Mouse (Mus musculus) gastrocnemius, adult 18-20 months (tissue): ENCODE data around the gene Ccdc102a. TPM values are rescaled to one million over a fixed set of nuclear protein-coding genes. Genes with fewer than 3 reads are reported as not detected.
A peak's percentile ranks its signal among the peaks of the same experiment; 100 is the strongest.

ENCODE experiments used
- DNase-seq: peaks from one replicate; pipeline ENCODE4 v3.0.0; 2021; ENCODE audit warnings: low spot score
- total RNA-seq, 2 experiments: library from RNA; stranded (reverse); gene quantifications; 2 replicates each; pipeline ENCODE4 v1.2.3; 2021

Ccdc102a gene
- total RNA-seq, 2 experiments from 2014 or later: 2.5 to 5.3 TPM

DNA sequence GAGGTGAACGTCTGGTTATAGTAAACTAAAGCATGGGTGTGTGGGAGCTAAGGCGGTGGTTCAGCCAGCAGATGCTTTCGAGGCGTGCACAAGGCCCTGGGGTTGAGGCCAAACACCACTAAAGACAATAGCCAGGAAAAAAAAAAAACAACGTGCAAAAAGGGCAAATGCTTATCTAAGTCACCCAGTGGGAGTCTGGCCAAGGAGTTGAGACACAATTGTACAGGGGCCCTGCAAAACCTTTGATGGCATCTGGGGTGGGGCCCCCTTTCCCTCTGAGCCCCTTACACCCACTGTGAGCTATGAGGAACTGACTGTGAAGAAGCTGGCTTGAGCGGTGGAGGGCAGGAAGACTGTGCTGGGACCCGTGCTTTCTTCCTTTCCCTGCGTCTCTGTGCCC is 4.7 kb upstream of the Ccdc102a start:
- DNase-seq: no peak

DNA sequence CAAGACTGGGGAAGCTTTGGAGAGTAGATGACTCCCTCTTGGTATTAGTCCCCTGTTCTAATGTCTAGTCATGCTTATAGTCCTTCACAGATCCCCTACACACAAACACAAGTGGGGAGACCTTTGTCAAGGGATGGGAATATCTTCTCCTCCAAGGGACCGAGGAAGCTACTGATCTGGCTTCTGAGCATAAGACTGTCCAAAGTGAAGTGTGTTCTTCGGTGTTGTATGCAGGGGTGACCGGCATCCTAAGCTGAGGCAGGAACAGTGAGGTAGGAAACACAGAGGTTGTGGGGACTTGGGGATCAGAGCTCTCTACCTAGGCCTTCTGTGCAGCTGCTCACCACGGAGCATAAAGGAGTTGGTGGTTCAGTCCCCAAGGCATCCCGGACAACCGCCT is 4.3 kb upstream of the Ccdc102a start:
- DNase-seq: no peak

DNA sequence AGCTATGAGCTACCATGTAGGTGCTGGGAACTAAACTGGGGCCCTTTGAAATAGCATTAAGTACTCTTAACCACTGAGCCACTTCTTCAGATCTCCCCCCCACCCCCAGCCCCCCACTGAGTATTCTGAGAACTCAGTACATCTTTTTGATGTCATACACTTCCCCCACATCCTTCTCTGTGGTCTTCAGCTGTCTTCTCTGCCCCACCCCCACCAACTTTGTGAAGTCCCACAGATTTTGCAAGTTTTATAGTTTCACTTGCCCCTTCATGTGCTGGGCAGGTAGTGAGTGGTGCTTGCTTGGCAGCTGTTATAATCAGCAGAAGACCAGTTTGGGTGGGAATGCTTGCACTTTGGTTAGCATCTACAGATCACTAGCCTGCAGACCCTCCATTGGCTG is 1.4 kb upstream of the Ccdc102a start:
- DNase-seq: no peak

DNA sequence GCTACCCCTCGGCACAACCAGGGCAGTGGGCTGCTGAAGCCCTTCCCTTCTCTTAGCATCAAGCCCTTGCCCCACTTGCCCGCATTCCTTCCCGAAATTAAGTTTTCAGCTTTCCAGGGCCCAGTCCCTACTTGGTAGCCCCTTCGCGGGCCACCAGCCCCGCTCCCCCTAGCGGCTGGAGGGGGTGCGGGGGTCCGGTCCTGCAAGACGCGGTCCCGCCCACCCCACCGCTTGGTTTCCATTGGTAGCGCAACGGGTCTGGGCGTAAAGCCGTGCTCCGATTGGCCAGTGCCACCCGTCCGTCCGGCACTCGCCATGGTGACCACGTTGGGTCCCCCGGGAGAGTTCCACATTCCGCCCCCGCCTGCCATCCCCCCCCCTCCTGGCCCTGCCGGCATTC is 546 bp downstream of the Ccdc102a start:
- peak; percentile 95 for DNase-seq

DNA sequence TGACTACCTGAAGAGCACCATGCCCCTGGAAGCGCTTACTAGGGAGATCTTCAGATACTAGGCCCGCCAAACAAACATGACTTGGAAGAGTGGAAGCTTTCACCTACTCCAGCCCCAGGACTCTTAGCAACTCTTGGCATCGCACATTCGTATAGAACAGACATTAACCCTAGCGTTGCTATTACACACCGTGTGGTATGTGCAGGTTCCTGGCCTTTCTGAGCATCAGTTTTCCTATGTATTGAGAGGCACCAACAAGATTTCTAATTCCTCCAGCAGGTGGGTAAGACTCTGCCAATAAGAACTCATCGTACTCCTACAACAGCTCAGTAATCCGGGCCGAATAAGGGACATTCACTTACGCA is 956 bp downstream of the Ccdc102a start:
- no peak for DNase-seq

DNA sequence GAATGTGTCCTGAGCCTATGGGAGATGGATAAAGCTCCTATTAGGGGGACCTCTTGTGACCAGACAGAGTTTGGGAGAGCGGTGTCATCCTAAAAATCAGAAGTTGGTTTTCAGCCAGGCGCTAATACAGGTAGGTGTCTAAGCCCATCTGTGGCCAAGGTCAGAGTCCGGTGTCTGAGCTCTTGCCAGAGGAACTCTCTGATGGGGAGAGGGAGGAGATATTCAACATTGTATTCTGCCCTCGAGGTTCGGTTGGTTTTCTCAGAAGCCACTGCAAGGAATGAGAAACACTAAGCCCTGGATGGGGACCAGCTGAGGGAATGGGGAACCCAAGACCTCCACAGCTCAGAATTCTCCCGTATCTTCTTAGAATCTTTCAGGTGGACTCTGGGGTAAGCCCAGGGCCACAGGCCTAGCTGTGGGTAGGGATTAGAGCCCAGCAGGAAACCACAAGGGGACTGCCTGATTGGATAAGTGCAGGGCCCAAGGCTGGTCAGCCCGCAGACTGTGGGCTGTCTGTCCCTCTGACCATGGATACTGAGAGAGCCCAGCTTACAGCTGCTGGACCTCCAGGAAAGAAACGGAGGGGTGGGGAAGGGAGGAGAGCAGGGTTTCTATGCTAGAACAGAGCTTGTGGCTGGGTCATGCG is 1.5 kb downstream of the Ccdc102a start:
- DNase-seq: no peak

GRCm38 (mm10) chr8:94914701-94915101 is 3.2 kb downstream of the Ccdc102a start:
- DNase-seq: peak; percentile 77

- no peak for DNase-seq
These were observed 3.6 kb downstream of the Ccdc102a start for GRCm38 (mm10) chr8:94914256-94914655.

GRCm38 (mm10) chr8:94913061-94913660 is 4.7 kb downstream of the Ccdc102a start:
- peak; percentile 56 for DNase-seq

DNA sequence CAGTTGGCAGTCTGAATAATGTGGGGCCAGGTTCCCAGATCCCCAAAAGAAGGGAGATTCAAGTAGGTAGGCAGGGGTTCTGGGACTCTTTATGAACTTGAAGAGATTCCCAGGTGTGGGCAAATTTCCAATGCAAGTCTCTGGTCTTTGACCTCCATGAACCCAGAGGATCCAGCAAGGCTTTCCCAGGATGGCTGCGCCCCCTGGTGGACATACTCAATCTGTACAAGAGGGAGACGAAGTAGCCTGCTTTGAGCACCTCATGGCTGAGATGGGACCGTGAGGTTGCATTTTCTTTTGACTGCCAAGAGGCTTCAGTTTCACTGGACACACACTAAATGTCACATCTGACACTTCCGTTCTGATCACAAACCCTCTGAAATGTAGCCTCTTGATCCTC is 9.1 kb downstream of the Ccdc102a start:
- peak; percentile 88 for DNase-seq

- no peak for DNase-seq
These were observed 10.2 kb downstream of the Ccdc102a start for GRCm38 (mm10) chr8:94907591-94908300.

GRCm38 (mm10) chr8:94904450-94905175 is 13.3 kb downstream of the Ccdc102a start:
- DNase-seq: peak; percentile 81

- no peak for DNase-seq
These were observed 14.2 kb downstream of the Ccdc102a start for GRCm38 (mm10) chr8:94903709-94904108.

DNA sequence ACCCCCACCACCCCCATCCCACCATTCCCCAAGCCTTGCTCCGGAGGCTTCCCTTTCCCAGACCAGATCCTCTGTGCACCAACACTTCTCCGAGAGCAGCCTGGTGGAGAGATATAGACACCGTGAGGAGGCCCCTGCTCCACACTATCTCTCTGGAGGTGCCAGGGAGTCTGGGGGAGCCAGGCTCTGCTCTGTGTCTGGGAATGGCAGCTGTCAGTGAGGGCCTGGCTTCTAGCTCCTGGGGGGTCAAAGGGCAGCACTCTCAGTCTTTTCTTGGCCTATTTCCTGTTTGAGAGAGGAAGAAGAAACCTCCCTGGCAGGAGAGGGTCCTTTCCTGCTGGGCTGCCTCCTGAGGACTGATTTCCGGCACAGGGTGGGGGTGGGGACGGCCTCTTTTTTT is 16.9 kb downstream of the Ccdc102a start:
- DNase-seq: no peak

DNA sequence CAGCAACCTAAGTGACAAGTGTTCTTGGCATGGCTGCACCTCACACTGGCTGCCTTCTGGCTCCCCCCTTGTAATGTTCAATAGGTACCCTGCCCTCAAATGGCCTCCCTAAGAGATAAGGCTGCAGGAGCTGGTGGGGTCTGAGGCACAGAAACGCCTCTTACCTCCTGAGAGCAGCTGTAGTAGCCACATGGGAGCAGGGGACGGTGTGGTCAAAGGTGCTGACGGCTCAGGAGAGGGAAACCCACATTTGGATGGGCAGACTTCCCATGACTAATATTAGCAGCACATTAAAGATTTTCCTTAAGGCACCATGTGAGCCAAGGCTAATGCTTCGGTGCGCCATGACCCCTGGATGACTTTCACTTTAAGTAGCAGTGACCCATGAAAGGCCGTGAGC is 17.3 kb downstream of the Ccdc102a start:
- DNase-seq: peak; percentile 42

- DNase-seq: no peak
These were observed 18.6 kb downstream of the Ccdc102a start for GRCm38 (mm10) chr8:94899262-94899661.

- no peak for DNase-seq
These were observed 25.0 kb downstream of the Ccdc102a start for GRCm38 (mm10) chr8:94892917-94893316.

- DNase-seq: no peak
These were observed 29.4 kb downstream of the Ccdc102a start for GRCm38 (mm10) chr8:94888383-94889036.

GRCm38 (mm10) chr8:94880742-94881141 is 37.2 kb downstream of the Ccdc102a start:
- DNase-seq: no peak

DNA sequence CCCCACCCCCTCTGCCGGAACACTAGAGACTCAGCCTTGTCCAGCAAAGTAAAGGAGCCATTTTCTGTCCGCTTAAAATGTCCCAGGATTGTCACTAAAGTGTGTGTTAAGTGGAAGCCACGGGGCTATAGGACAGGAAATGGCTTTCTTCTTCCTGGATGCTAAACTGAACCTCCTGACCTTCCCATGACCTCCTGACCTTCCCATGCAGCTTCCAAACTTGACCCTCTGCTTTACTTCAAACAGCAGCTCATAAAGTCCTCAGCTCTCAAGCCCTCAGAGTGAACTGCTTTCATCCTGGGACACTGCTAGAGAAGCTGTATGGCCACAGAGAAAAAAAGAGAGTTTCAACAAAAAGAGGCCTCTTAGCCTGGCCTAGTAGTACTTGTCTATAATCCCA is 41.1 kb downstream of the Ccdc102a start:
- no peak for DNase-seq

DNA sequence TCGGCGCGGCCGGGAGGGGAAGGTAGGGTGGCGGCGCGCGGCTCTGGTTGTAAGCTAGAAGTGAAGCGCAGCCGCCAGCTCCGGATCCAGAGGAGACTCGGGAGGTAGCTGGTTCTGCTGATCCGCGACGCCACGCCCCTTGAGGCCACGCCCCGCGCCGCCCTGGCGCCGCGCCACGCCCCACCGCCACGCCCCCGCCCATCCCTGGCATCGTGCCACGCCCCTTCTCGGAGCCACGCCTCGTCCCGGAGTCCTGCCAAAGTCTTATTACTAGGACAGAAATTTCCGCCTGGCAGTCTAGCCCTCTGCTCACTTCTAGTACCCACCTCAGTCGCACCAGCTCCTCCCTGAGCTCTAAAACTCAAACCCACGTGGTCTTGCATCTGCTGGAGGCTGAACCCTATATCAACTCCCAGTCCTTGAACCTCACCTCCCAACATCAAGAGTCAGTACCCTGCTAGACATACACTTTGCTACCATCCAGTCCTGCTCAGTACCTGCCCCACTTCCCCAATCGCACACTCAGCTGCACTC is 41.6 kb downstream of the Ccdc102a start, which contains the start of gene Dok4:
TSS of gene Dok4 (minus strand) at position 134 of the 534 bp plus-strand sequence.
- DNase-seq: peak; percentile 84

DNA sequence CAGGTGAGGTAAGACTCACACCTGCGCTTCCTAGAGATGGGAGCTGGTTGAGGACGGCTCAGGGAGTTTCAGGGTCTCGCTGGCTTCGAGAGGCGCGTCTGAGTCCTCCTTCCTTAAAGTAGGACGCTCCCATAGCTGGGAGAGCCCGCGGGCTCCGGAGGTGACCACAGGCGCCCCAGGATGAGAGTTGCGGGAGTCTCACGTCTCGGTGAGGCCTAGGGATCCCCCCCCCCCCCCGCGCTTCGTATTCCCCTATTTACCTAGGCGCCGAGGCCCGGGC is 42.1 kb downstream of the Ccdc102a start:
- no peak for DNase-seq
